Mouse (Mus musculus) adrenal gland, adult 18-20 months (tissue): ENCODE measurements at regions not wholly inside any gene's neighbourhood (a gene's known extent, or its start where the extent isn't known, plus 50 kb on each side); places are given as distances from the start of the nearest gene placed in this dataset.

Experiments used
- DNase-seq, 2 experiments: peaks; one replicate each; pipeline ENCODE4 v3.0.0; 2021 to 2022; ENCODE audit warnings: low spot score in 2 of 2

DNA sequence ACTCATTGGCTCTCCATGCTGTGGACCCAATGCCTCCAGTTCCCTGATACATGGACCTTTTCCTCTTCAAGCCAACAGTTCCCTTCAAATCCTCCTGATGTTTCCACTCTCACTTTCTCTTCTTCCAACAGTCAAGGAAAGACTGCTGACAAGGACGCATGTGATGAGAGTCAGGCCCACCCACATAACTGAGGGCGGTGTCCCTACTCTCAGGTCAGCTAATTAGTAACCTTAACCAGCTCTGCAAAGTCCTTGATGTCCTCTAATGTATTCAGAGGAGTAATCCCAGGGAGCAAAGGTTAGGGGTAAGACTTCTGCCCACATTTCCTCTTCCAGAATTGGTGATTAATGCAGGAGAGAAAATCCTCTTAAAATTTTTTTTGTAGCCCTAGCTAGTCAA, 139.7 kb downstream of the Ackr3 start:
- no peak for DNase-seq

DNA sequence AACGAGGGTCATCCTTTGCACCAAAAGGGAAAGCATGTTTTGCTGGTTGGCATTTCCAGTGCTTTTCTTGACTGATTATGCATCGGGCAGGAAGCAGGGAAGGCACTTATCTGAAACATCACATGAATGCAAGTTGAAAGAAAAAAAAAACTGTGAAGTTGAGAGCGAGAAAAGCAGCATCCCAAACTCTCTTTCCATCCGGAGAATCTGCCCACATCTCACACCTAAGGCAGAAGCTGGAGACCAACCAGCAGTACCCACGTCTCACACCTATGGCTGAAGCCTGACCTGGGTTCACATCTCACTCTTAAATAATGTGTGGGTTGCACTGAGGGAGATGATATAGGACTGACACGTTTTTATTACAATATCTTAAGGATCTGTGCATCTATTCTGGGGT, 143.3 kb downstream of the Ackr3 start:
- no peak for DNase-seq

DNA sequence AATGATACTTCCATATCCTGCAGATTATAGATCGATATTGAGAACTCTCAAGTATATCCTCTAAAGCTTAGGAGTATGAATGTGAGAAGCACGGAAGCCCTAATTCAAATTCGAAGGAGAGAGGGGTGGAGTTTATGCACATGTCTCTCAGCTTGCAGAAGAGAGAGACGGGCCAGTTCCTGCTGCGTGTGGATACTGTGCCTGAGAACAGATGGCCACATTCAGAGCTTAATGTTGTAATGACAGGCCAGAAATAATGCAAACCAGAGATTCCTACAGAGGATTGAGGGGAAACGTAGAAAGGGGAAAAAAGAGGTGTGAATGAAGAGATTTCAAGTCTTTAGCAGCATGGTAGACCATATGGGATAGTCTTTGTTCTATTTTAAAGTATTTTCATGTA, 145.8 kb downstream of the Ackr3 start:
- DNase-seq: no peak

DNA sequence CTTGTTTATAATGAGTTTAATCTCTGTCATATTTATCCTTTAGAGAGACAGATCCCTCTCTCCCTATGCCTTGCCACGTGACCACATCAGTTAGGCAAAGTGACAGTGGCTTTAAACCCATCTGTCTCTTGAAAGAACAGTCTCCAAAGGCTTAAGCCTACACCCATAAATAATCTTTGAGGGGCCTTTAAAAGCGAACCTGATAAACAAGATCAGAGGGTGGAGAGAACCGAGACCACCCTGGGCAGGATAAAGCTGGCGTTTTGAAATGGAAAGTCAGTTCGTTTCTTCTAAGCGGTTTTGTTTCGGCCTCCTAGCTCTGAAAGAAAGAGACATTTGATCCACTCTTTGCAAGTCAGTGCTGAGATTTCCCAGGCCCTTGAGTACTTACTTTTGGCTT, 149.5 kb downstream of the Ackr3 start:
- DNase-seq: no peak

DNA sequence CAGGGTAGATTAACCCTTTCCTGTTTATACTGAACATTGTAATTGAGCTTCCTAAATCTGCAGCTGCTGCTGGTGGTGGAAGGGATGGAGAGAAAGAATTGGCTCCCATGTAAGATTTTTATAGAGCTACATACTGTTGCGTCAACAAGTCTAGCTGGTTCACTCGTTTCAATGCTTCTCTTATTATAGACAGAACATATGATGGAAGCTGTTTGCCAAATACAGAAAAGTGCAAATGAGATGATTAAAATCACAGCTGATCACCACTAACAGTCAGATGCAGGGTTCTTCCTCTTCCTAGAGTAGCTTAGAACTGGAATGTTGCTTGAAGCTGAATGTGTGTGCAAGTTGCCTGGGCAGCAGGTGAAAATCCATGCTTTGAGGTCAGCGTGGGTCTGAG, 152.8 kb downstream of the Ackr3 start:
- no peak for DNase-seq

DNA sequence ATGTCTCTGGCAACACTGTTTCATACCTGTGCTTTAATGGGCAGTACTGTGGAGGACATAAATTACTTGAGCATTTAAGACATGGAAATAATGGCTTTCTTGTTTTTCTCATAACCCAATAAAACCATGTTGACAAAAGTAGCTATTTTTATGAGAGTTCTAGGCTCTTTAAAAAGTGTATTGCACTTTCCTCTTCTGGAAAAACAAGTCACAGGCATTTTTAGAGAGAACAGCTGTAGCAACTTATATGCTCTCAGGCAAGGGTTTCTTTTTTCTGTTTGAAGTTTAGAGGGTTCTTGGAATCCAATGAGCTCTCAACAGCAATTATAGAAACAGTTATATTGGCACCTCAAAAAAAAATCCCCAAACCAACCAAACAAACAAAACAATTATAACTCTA, 153.6 kb downstream of the Ackr3 start:
- no peak for DNase-seq

DNA sequence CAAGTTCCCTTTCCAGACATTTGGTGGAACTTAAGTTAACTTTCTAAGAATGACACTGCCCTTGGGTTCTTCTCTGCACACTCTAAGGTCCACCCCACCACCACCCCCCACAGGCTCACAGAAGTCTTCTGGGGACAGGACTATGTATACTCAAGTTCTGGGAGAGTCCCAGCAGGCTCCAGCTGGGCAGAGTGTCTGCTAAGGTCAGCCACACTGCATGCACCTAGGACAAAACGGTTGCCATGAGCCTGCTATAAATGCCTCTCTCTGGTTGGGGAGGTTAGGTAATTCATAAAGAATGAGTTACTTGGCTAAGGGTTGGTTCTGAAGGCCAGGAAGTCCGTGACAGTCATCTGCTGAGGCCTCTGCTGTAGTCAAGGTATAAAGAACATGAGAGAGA, 155.2 kb downstream of the Ackr3 start:
- no peak for DNase-seq

DNA sequence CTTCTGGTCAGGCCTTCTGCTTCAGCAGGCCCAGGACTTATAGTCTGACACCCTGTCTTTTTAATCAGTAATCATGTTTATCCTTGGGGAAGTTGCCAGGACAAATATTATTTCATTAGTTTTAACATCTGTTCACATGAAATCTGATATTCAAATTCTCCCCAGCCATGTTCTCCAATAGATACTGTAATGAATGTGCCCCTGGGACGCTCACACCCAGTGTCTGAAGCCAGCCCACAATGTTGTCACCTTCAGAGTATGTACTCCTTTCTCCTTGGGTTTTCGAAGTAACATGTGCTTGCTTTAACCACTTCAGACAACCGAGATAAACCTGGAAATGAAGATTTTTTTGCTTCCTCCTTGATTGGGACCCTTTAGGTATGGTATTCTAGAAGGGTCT, 156.3 kb downstream of the Ackr3 start:
- DNase-seq: no peak

DNA sequence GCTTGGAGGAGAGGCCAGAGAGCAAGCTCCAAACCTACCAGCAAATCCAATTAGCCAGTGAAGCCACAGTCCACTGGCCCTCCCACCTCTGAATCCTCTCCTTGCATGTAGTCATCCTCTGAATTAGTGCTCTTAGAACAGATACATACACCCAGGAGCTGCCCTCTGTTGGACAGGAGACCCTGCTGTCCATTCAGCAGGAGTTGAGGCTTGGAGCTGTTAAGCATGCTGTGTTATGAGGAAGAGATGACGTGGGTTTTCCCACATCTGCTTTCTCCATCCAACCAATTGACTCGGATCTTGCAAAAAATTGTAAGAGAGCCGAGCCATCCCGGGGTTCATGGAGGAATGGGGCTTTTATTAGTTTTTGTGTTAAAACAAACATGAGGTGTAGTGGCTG, 160.7 kb downstream of the Ackr3 start:
- DNase-seq: no peak

DNA sequence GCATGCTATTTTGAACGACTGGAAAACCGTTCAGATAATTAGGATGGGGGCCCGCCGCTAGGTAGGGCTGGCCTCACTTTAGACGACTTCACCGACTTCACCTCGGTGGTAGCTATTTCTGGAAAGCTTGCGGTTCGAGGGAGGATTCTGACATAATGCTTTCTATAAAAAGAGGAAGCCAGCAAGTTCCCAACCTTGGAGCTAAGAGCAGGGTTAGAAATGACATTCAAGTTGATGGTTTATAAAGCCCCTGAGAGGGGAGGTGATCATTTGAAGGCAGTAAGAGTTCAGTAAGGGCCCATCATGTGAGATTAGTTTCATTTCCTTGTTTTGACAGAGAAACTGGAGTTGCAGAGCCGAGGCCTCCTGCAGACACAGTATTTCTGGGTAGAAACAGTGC, 164.8 kb downstream of the Ackr3 start:
- no peak for DNase-seq

DNA sequence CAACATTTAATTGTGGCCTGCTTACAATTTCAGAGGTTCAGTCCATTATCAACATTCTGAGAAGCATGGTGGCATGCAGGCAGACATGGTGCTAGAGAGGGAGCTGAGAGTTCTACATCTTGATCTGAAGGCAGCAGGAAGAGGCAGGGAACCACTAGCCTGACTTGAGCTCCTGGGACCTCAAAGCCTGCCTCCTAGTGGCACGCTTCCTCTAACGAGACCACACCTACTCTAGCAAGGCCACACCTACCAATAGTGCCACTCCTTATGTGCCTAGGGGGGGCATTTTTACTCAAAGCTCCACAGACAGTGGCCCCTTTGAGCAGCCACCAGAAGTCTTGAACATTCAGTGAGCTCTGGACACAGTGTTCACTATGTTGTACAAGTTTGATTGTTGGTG, 165.5 kb downstream of the Ackr3 start:
- no peak for DNase-seq

DNA sequence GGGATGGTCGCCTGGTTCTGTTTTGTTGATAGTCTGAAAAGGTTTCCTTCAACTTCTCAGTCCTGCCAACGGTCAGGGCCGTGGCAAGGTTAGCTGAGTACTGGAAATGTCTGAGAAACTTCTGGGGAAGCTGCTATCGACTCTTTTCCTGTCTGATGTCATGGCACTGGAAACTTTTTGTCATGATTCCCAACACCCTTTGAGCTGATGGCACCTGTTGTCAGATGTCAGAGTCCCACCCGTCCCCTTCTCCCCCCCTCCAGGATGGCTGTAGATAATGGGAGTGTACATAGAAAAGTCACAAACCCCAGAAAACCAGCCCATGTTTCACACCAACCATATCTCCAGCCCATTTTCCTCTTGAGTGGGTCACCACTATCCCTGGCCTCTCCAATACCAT, 167.0 kb downstream of the Ackr3 start:
- DNase-seq: no peak

DNA sequence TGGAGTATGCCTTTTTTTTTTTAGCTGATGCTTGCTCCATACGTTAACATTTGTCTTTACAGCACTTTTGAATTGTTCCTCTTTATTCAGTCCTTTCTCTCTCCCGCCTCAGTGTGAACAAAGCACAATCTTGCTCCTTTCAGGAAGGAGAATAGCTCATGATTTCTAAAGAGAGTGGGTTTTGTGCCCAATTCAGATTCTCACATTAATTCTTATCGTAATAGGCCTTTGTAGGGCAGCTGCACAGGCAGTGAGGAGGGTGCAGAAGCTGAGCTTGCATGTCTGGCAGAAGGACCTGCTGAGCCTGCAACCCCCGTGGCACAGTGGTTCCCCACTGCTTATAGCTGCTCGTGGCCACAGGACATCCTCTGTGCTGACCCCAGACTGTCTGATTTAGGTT, 169.2 kb downstream of the Ackr3 start:
- DNase-seq: no peak

DNA sequence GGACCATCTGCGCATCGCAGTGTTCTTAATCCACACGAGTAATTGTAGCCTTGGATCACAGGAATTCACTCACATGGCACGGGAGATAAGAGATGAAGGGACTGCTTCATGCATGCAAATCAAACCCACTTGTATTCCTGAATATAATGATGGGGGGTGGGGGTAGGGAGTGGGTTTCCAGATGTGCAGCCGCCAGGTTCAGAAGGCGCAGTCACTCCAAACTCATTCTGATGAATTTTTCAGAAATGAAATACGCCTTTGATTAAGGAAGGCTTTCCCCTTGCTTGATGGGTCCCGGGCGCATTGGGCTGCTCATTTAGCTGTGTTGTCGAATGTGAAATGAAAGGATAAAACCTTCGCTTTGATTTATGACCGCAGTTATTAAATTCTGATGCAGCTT, 170.7 kb downstream of the Ackr3 start:
- no peak for DNase-seq

DNA sequence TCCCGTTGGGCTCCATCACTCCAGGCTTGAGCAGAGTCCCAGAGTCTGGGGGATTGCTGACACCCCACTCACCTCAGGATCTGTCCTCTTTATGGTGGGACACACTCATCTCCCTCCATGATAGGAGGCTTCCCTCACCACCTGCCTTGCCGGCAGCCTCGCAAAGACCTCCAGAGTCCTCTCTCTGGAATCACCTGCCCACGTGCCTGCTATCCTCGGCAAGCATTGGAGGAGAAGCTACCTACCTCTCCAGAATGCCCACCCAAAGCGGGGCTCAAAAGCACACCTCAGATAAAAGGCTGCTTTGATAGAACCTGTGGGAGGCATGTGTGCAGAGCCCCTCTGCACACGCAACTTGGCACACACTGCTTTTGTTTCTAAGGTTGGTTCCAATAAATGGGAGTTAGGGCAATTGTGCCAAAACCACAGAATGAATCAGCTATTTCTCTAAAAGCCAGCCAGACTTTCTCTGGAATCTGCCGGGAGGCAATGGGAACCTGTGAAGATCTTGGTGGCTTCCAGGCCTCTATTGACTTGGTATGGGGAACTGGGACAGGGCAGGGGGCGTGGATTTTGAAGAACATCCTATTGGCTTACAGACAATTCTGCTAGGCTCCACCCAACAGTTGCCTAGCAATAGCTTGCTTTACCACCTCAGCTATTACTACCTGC, 176.4 kb downstream of the Ackr3 start:
- no peak for DNase-seq

DNA sequence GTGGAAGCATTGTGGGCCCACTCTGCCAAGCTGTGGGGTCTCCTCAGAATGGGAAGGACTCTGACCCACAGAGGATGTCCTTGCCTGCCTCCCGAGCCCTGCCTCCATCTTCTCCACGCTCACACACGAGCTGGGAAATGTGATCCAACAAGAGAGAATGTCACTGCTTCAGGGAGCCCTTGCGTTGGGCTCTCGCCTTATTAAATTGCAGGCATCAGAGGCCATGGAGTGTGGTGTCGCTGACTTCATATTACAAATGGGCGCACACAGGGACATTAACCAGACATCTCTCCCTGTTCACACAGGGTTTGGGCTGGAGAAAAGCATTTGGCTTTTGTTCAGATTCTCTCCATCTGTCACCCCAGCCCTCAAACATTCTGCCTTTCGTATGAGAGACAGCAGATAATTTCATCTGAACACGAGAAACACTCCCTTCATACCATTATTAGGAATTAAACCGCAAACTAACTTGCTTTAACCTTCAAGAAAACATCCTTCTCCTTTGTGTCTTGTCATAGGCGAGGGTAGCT, 179.2 kb downstream of the Ackr3 start:
- no peak for DNase-seq

DNA sequence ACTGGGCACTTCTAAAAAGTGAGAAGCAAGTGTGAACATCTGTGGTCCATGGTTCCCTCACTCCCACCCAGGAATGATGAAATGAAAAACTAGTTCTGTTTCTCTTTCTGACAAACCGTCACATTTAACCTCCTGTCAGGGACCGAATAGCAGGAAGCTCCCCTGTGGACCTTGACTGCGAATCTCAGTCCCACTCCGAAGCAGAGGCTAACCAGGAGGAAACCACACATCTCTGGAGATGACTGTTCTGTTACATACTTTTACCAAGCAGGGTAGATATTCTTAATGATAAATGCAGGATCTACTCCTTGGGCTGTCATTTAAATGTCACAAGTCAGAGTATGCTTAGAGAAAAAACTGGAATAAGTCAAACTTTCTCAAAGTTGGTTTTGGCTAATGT, 181.2 kb downstream of the Ackr3 start:
- no peak for DNase-seq

DNA sequence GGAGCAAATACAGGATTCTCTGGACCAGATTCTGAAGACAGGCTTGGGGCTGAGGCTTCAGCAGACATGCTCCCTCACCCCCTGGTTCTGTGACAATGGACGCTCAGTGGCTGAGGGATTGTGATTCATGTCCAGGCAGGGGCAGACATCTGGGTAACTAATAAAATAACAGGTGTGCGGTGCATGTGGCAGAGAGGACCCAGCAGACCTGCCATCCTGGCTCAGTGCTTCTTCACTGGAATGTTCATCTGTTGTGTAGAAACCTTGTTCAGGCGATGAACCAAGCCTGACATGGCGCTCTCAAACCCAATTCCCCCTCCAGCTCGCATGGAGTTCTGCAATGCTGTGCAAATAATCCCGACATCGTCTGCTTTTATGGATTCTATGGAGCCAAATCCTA, 183.0 kb downstream of the Ackr3 start:
- no peak for DNase-seq

DNA sequence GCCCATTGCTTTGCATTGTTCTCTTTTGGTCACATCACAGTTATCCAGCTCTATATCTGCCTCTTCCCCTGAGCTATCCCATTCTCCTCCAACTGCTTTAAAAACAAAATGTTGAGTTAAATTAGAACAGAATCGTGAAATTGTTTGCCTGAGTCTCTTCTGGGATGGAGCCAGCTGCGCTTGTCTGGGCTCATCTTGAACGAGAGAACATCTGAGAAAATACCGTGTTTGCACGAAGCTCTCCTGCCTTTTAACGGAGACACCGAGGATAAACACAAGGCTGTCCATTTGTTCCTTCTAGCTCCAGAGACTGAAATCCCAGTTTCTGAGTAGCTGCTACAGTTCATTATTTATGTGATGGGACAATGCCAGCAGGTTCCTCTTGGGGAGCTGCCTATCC, 186.6 kb downstream of the Ackr3 start:
- no peak for DNase-seq

DNA sequence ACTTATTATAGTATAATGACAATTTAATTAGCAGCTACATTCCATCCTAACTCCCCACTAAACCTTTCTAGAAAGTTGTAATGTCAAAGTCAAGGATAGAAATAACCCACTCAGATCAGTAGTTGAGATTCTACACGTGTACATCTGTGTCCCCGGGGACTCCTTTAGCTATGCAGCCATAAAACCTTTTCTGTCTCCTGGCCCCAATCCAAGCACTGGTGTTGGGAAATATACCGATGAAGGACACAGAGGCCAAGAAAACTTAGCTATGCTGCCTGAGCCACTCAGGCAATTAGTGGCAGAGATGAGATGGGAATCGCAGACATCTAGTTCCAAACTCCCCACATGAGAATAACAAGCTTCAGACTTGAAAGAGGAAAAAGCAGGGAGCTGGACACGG, 190.1 kb downstream of the Ackr3 start:
- DNase-seq: peak in 1 of 2 experiments; percentile 28

DNA sequence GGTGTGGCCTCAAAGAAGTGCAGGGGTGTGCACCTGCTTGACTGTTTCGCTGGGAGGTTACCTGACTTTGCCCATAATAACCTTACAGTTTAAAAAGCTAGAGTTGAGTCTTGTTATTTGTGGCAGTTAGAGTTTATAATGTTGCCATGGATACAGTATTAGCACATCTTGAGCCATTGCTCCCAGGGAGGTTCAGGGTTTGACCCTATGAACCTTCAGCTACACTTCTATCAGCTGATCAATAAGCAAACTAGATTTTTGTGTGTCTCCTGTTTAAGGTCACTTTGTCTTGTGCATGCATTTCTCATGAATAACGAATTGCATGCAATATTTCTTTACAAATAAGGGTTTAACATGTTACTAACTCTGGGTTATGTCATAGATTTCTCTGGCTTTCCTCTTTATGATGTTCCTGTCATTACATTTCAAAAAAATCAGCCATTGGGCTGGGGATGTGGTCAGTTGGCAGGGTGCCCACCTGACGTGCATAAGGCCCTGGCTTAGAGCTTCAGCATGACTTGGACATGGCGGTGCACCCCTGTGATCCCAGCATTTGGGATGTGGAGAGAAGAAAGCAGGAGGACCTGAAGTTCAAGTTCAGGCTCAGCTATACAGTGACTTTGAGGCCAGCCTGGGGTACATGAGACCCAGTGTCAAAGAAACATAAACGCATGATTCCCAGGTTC, 191.7 kb downstream of the Ackr3 start:
- DNase-seq: no peak

DNA sequence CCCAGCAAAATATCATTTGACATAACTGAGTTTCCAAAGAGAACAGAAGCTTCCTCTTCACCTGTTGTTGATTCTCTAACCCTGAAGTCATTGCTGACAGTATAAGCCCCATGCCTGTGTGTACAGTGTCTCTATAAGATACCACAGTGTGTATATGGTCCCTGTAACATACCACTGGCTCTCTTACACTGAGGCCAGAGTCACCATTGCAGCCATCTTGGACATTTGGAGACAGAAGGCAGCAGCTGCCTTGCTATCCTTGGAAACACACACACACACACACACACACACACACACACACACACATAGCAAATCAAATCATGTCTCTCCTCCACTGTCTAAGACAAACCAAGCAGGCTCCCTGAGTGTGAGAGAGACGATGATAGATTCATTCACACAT, 192.9 kb downstream of the Ackr3 start:
- no peak for DNase-seq

DNA sequence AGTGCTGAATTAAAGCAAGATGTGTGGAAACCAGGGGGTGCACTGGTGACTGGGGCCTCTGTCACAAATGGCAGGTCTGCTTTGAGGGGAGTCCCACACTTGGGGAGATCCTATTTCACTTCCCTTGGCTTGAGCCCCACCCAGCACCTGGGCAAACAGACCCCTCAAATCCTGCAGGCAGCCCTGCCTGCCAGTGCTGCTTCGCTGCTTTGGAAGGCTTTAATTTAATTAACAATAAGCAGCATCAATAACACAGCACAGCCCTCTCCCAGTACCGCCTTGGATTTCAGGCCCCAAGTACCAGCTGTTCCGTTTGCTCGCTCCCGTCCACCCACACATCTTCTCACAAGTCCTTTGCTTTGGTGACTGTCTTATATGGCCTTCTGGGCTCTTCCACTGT, 193.6 kb downstream of the Ackr3 start:
- DNase-seq: no peak
